Mouse (Mus musculus): ENCODE data around the gene Rabgap1l.

The Rabgap1l gene

GRCm38 (mm10) chr1:160792686-160793355 lies at the start of gene Rabgap1l:
Gene Rabgap1l (minus strand): TSS chr1:160793211.
- DNase-seq = peak; percentile 97

DNA sequence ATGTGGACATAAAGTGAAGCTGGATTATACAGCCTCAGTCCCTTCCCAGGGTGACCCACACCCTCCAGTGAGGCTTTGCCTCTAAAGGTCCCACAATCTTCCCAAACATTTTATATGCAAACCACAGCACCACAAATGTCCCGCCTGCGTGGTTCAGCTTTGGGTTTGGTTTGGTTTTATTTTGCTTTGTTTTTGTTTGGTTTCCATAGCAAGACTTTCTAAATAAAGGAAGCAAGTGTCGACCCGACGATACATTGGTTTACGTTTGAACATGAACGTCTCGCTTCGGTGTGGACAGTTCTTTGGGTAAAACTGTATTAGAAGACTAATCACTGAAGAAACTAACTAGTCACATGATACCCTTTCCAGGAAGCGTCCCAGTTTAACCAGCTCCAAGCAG lies 49.6 kb upstream of the Rabgap1l start:
- DNase-seq = no peak

GRCm38 (mm10) chr1:160840618-160841017 lies 47.6 kb upstream of the Rabgap1l start:
- no peak for DNase-seq

- no peak for DNase-seq
Observed at GRCm38 (mm10) chr1:160839095-160839494, 46.1 kb upstream of the Rabgap1l start.

- DNase-seq = no peak
Observed at GRCm38 (mm10) chr1:160834446-160834845, 41.4 kb upstream of the Rabgap1l start.

DNA sequence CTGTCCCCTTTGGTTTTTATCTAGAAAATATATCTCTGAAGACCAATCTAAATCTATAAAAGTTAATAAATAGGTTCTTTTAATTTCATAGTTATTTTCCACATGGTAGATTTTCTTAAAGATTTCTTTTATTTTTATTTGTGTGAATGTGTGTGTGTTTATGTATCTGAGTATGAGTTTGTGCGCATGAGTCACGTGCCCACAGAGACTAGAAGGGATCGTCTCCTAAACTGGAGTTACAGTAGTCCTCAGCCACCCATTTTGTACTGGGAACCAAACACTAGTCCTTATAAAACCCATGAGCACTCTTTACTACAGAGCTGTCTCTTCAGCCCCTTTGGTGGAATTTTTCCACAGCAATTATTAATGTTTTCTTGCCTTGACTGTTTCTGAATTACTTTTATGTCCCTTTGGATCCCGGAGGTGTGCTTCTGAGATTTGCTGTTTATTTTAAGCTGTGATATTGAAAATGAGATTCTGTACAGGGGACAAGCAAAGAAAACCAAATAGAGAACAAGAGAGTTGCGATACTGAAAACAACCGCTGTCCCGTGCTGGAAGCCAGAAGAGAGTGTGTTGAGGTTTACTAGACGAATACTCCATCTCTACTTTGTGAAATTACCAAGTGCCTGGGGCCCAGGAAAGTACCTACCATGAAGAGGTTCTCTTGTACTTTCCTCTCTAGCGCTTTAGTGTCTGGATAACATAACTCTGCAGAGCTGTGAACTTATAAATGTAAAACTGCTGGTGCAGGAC lies 39.4 kb upstream of the Rabgap1l start:
- DNase-seq = no peak

GRCm38 (mm10) chr1:160830608-160831498 lies 37.8 kb upstream of the Rabgap1l start:
- no peak for DNase-seq

DNA sequence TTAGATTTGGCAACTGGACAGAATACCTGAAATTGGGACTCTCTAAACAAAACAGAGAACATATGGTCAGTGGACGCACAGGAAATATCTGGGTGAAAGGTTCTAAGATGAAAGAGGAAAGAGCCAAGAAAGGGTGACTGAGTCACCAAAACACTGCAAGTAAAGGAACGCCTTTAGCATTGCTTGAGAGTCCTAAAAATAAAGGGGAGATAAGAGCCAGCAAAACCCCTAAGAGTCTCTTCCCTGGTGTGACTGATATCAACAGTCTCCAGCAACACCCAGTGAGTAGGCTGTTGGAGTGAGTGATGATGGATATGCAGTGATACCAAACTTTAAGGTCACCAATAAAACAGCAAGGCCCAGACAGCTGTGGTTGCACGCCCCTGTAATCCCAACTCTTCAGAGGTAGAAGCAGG lies 32.4 kb upstream of the Rabgap1l start:
- peak; percentile 56 for DNase-seq

GRCm38 (mm10) chr1:160823638-160824037 lies 30.6 kb upstream of the Rabgap1l start:
- DNase-seq = no peak

DNA sequence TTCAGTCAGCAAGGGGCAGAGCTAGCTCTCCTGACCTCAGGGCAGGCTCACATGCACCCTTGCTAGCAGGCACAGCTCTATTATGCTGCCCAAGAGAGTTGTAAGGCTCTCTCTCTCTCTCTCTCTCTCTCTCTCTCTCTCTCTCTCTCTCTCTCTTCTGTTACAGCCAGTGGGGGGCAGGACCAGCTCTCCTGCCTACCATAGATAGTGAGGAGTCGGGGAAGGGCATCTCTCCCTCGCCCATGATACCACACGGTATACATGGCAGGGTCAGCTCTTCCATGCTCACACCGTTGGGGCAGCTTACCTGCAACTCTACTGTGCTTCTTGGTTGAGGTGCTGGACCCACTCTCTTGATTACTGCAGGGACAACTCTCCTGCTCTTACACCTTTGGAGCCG lies 21.2 kb upstream of the Rabgap1l start:
- DNase-seq = no peak

- no peak for DNase-seq
Observed at GRCm38 (mm10) chr1:160812428-160812827, 19.4 kb upstream of the Rabgap1l start.

GRCm38 (mm10) chr1:160811930-160812329 lies 18.9 kb upstream of the Rabgap1l start:
- DNase-seq = no peak

DNA sequence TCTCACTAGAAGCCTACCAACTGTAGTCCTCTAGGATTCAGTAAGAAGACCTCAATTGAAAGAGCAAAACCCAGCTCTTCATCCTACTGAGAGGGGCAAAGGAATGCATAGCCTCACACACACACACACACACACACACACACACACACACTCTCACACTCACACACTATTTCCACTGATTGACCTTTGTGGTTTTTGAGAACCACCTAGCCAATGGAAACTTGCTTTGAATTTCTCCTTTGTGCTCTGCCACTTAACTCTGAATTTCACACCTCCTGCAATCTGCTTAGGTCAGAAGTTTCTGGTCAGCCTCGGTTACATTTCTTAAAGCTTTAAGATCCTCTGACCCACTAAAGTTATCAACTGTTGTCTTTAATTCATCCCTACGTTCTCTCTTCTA lies 12.3 kb upstream of the Rabgap1l start:
- no peak for DNase-seq

- no peak for DNase-seq
Observed at GRCm38 (mm10) chr1:160799972-160800371, 7.0 kb upstream of the Rabgap1l start.

- no peak for DNase-seq
Observed at GRCm38 (mm10) chr1:160795016-160795415, 2.0 kb upstream of the Rabgap1l start.

- peak; percentile 87 for DNase-seq
Observed at GRCm38 (mm10) chr1:160793791-160794757, 1.1 kb upstream of the Rabgap1l start.

DNA sequence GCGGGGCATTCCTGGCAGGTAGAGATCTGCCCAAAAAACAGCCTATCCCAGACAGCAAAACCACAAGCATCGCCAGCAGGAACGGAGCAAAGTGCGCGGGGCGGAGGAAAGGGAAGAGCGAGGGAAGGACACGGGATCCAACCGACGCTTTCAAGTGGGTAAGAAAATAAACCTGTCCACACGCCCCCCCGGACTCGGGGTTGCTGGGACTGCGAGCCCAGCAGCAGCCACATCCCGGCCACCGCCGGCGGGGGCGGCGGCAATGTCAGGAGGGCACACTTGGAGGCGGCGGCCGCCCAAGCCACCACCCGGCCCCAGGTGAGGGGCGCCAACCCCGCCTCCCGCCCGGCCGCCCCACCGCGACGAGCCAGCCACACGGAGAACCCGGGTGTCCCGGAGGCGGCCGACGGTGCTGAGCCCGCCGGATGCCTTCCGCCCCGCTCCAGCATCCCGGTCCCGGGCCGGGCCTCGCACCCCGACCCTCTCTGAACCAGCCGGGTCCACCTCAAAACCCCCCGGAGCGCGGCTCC lies 790 bp downstream of the Rabgap1l start:
- DNase-seq = peak; percentile 70

DNA sequence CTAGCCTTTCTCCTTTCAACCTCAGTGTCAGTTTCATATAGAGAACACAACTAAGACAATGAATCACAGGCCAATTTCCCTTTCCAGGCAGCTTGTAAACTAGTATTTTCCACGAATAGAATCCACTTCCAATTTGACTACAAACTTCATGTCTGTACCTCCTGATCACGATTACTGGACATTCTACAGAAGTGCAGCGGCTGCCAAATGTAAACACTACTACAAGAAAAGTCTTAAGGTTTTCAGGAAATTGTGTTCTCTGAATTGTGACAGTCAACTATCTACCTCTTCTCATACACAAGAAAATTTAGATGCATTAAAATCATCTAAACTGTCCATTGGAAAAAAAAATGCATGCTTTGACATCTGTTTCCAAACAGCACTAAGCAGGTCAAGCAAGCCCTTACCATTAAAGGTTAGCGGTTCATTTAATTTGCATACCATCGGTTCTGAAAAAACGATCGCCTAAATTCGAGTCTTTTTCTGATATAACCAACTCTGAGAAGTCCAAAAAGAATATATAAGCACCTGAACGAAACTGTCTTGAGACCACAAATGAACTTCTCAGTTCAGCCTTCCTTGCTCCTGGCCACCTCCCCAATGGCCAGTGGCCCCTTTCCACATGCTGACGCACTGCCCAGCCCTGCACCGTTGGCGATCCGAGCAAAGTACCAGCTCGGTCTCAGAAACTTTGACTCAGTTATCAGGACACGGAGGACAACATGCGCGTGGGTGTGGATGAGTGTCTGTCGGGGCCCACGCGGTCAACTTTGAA lies 1.4 kb downstream of the Rabgap1l start:
- DNase-seq = peak; percentile 70

GRCm38 (mm10) chr1:160790630-160791029 lies 2.4 kb downstream of the Rabgap1l start:
- peak; percentile 28 for DNase-seq

DNA sequence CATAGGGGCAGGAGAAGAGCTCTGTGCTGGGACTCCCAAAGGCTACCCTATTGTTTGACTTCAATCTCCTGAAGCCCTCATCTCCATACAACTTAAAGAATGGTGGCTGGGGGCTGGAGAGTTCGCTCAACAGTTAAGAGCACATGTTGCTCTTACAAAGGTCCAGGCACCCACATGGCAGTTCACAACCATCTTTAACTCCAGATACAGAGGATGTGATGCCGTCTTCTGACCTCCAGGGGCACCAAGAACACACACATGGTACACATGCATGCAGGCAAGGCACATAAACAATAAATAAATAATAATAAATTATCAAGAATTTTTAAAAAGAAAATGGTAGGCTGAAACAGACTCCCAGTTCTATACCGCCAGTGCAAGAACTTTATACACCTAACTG lies 3.1 kb downstream of the Rabgap1l start:
- DNase-seq = peak; percentile 29

DNA sequence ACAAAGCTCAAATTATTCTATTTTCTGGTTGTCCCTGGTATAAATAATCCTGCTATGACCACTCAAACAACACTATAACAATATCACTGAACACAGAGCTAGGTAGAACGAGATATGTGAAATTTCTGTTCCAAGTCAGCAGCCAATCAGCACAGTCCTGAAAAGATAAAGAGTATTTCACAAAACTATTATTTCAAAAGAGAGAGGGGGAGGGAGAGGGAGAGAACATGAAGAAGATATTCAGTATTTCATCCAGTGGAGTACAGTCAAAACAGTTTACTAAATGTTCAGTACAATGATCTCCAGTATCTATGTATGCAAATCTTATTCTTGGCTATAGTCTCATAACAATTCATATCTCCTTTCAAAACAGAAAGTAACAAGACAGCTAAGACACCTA lies 5.1 kb downstream of the Rabgap1l start:
- DNase-seq = no peak

Data from liver (tissue).